Comparison of ENCODE assay signal across 11 mouse cellular contexts in the genomic region with DNA sequence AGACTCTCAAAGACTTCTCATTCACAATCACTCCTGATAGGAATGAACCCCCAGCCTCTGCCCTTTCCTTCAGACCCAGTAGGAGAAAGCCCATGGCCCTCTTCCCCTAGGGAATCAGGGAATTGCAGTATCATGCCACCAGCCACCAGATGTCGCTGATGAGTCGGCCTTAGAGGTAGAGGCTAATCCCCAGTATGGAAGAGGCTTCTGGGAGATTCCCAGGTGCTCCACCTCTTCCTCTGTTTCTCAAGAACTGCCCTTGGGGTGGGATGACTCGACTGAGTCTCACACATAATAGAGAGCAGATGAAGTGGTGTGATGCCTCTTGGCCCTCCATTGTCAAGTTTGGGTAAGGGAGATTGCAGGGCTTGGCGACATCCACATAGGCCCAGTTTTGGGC. TPM values are rescaled to one million over a fixed set of nuclear protein-coding genes. Genes with fewer than 3 reads are reported as not detected.
DNase-seq lines count a peak whose midpoint lies in the region; ATAC-seq and TF ChIP-seq lines count a peak whose summit lies in the region.
"Had no signal": no experiment of that assay in that cellular context is flagged by ENCODE, and none has a peak within 500 bp of the region (broad histone marks: within the 10 kb centered on the region; RNA-seq: fewer than 3 reads in every experiment).

No protein-coding gene starts in this region.

- no peak for ATAC-seq in cerebellum, adult (ENCODE audit: insufficient number of reproducible peaks, low FRiP score, low TSS enrichment)
- no peak for ATAC-seq in lung, embryonic 14.5 days (ENCODE audit: insufficient read depth)
- ATAC-seq: Patski had no signal

- H3K4me3 ChIP-seq in lung, embryonic 14.5 days (ENCODE audit: low read depth, low read length): no peak overlapping the region
- H3K4me3 ChIP-seq in small intestine, adult 2 months (ENCODE audit: low read depth, low read length): no peak overlapping the region

- intact Hi-C loops in heart, postnatal 14 days (cut with DNase I): loop anchor here (1.0 to 5.0 kb wide), 3 partner anchors 50 to 196 kb away; no protein-coding TSS in a partner anchor

- H3K36me3 ChIP-seq in lung, embryonic 14.5 days (ENCODE audit: insufficient read depth): no peaks in the 10 kb centered on the region
- no peaks in the 10 kb centered on the region; the same call in 1 of the 2 replicates for H3K36me3 ChIP-seq in small intestine, adult 2 months (ENCODE audit: control insufficient read depth, insufficient read depth, low read length)

- peak; percentile 75 to 82 for DNase-seq in cerebellum, adult 18-20 months
- DNase-seq in right cerebral cortex, adult 18-20 months: peak; percentile 65
- no peak for DNase-seq in right cerebral cortex, postnatal 36 days (ENCODE audit: low spot score in 2 of 2)
- DNase-seq in cerebellum, postnatal 25 days: peak; percentile 75 to 87
- peak; percentile 77 to 85 for DNase-seq in heart, postnatal 14 days
- peak; percentile 91 for DNase-seq in lung, embryonic 14.5 days

- TF ChIP-seq POLR2A in small intestine, adult 2 months (IDR thresholded peaks at IDR 0.05; ENCODE audit: low read depth, low read length): no peak

- no peak overlapping the region for H3K9ac ChIP-seq in lung, embryonic 14.5 days

- no peak overlapping the region for H3K27ac ChIP-seq in lung, embryonic 14.5 days (ENCODE audit: low read depth)
- H3K27ac ChIP-seq in small intestine, adult 2 months (ENCODE audit: insufficient read depth, low read depth, low read length): no peak overlapping the region

- 25% methylated on average over 4 of the region's 4 CpGs for WGBS in lung, embryonic 14.5 days
- 25% methylated on average over 4 of the region's 4 CpGs for WGBS in small intestine, adult 2 months

- TF ChIP-seq CTCF in lung, embryonic 14.5 days (IDR thresholded peaks at IDR 0.05; ENCODE audit: low read depth): peak; percentile 97
- peak; percentile 96; the same call in 1 of the 2 replicates for TF ChIP-seq CTCF in small intestine, adult 2 months (IDR thresholded peaks at IDR 0.05; ENCODE audit: extremely low read depth, insufficient read length, insufficient replicate concordance, low read depth, low read length)

- H3K9me3 ChIP-seq in lung, embryonic 14.5 days (ENCODE audit: low read depth, low read length): no peaks in the 10 kb centered on the region

- peaks cover 33% of the 10 kb centered on the region for H3K4me1 ChIP-seq in lung, embryonic 14.5 days (ENCODE audit: insufficient read depth)
- H3K4me1 ChIP-seq in small intestine, adult 2 months (ENCODE audit: control insufficient read depth, insufficient read depth, insufficient read length, low read length): peaks cover 9% of the 10 kb centered on the region

- H3K4me2 ChIP-seq in lung, embryonic 14.5 days: no peak overlapping the region

- no peaks in the 10 kb centered on the region for H3K27me3 ChIP-seq in lung, embryonic 14.5 days (ENCODE audit: insufficient read depth, low read length)
- H3K27me3 ChIP-seq in small intestine, adult 2 months (ENCODE audit: control insufficient read depth, insufficient read depth, low read length): no peaks in the 10 kb centered on the region
- H3K27me3 ChIP-seq: Patski had no signal

RNA-seq across cellular contexts. Expression of gene Optc, which starts 3.7 kb away (rescaled TPM):
- total RNA-seq in heart, postnatal 14 days (2021): under 1 TPM; 0.17 to 0.55 TPM
- 0.62 and 1.0 TPM in 2 replicates for polyA plus RNA-seq in lung, embryonic 14.5 days (2014; fragmentation: Nextera tagmentation; extraction: Ambion mirVana)
- 5.0 and 8.3 TPM in 2 replicates for polyA plus RNA-seq in small intestine, adult 2 months (2012; rRNA removed)
- total RNA-seq: hematopoietic stem cell, adult 5-6 weeks; neutrophil, adult 5-6 weeks had no signal

RNA-seq across cellular contexts. Expression of gene Prelp, which starts 9.8 kb away (rescaled TPM):
- 10 to 100 TPM; 25.0 to 29.5 TPM for total RNA-seq in heart, postnatal 14 days (2021)
- polyA plus RNA-seq in lung, embryonic 14.5 days (2014; fragmentation: Nextera tagmentation; extraction: Ambion mirVana): 17.2 and 17.6 TPM in 2 replicates
- polyA plus RNA-seq in small intestine, adult 2 months (2012; rRNA removed): 11.4 and 14.2 TPM in 2 replicates
- total RNA-seq: hematopoietic stem cell, adult 5-6 weeks; neutrophil, adult 5-6 weeks had no signal

Comparison
In these comparisons a context has a peak if more than half of its experiments do, and no peak if none do; other contexts are left out.
1. DNase-seq: peak in cerebellum, adult 18-20 months (2 of 2), right cerebral cortex, adult 18-20 months (single experiment), cerebellum, postnatal 25 days (2 of 2), heart, postnatal 14 days (2 of 2) and lung, embryonic 14.5 days (single experiment); none in right cerebral cortex, postnatal 36 days (0 of 2).